Mouse (Mus musculus): ENCODE measurements around the gene Capn8. TPM values are rescaled to one million over a fixed set of nuclear protein-coding genes. Genes with fewer than 3 reads are reported as not detected.

The Capn8 gene
- polyA plus RNA-seq, 1 experiment from 2014 or later = not detected

DNA sequence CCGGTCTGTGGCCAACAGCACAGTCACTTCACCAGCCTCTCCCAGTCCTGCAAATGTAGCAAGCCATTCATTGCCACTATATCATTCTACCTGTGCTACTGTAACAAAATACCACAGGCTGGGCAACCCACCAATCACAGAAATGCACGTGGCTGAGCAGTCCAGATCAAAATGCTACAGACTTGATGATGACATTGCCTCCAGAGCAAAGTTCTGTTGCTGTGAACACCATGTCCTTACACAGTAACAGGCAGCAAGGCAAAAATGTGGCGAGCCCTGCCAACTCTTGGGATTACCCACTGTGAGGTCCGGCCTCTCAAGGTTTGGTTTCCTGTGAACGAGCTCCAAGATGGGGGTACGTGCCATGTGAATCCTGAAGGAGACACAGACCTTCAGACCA is 19.4 kb downstream of the Capn8 start:
- 90% methylated on average over 6 of the region's 6 CpGs for WGBS
- H3K4me2 ChIP-seq (ENCODE audit: low read length) = no peak overlapping the region
- H3K4me3 ChIP-seq (replicated peaks; ENCODE audit: low read depth, low read length) = no peak overlapping the region
- no peak overlapping the region for H3K27ac ChIP-seq (replicated peaks; ENCODE audit: low read depth, low read length)
- H3K4me1 ChIP-seq (ENCODE audit: control insufficient read depth, insufficient read depth, low read length) = peaks cover 7% of the 10 kb centered on the region; the same call in 1 of the 2 replicates
- no peak for ATAC-seq (ENCODE audit: low FRiP score, low TSS enrichment)
- DNase-seq = no peak
- no peak overlapping the region for H3K9ac ChIP-seq (replicated peaks; ENCODE audit: low read length)
- H3K27me3 ChIP-seq (ENCODE audit: control insufficient read depth, insufficient read depth, low read length) = peaks cover 8% of the 10 kb centered on the region; the same call in 1 of the 2 replicates
- no peaks in the 10 kb centered on the region for H3K36me3 ChIP-seq (ENCODE audit: control insufficient read depth, insufficient read depth, low read length)
- no peaks in the 10 kb centered on the region for H3K9me3 ChIP-seq (ENCODE audit: control insufficient read depth, low read length)

DNA sequence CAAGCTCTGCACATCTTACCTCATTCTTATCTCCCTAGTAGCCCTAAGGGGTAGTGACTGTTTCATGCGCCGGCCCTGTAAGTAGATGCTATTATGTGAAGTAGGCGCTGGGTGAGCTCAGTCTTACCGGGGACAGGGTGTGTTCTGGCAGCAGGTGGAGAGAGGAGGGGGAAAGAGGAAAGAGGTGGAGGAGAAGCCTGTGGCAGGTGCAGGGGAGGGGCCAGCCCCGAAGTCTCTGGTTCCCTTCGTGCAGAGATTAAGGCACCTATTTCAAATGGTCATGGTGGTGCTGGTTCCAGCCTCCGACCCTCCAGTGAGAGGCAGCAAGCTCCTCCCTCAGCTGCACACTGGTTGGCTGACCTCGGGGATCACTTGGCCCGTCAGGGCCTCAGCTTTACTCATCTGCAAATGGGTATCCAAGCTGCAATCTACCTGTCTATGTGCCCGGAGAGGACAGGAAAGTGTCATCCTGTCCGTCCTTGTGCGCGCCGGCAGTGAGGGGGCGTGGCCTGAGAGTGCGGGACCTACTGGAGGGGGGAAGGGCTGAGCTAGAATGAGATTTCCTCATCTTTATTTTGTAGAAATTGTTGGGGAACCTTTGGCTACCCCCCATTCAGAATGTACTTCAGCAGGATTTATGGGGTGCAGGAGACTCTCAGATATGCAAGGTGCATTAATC is 20.5 kb downstream of the Capn8 start:
- Histone ChIP-seq H3K27ac (replicated peaks; ENCODE audit: low read depth, low read length) (no peak overlapping the region), H3K27me3 (ENCODE audit: control insufficient read depth, insufficient read depth, low read length) (peaks cover 8% of the 10 kb centered on the region; the same call in 1 of the 2 replicates), H3K9ac (replicated peaks; ENCODE audit: low read length) (0 out of 2 replicates have a peak overlapping the region, but pooled peaks have one; percentile 6), H3K4me3 (replicated peaks; ENCODE audit: low read depth, low read length) (no peak overlapping the region), H3K4me1 (ENCODE audit: control insufficient read depth, insufficient read depth, low read length) (peaks cover 4% of the 10 kb centered on the region; the same call in 1 of the 2 replicates), H3K9me3 (ENCODE audit: control insufficient read depth, low read length) (no peaks in the 10 kb centered on the region), H3K4me2 (ENCODE audit: low read length) (peak overlapping the region; percentile 41), H3K36me3 (ENCODE audit: control insufficient read depth, insufficient read depth, low read length) (no peaks in the 10 kb centered on the region)
- 24% methylated on average over 16 of the region's 16 CpGs for WGBS
- no peak for DNase-seq
- ATAC-seq (ENCODE audit: low FRiP score, low TSS enrichment) = no peak

DNA sequence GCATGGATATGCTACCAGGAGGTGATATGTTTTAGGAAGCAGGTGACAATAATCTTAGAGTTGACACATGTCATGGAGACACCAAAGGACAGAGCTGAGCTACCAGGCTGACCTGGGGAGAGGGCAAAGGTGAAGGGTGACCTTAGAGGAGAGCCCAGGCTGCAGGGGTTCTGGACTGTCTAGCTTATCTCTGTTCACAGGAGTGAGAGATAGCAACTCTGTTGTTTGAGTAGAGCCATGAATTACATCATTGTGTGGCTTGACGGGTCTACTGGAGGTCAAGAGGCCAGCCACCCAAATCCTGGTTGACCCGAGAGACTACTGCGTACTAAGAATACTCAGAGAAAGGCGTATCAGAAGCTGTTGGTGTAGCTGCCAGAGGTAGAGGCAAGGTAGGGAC is 22.9 kb downstream of the Capn8 start:
- Histone ChIP-seq H3K9me3 (ENCODE audit: control insufficient read depth, low read length) (no peaks in the 10 kb centered on the region), H3K4me1 (ENCODE audit: control insufficient read depth, insufficient read depth, low read length) (peaks cover 4% of the 10 kb centered on the region; the same call in 1 of the 2 replicates), H3K9ac (replicated peaks; ENCODE audit: low read length) (no peak overlapping the region), H3K36me3 (ENCODE audit: control insufficient read depth, insufficient read depth, low read length) (no peaks in the 10 kb centered on the region), H3K4me2 (ENCODE audit: low read length) (no peak overlapping the region), H3K4me3 (replicated peaks; ENCODE audit: low read depth, low read length) (no peak overlapping the region), H3K27me3 (ENCODE audit: control insufficient read depth, insufficient read depth, low read length) (peaks cover 8% of the 10 kb centered on the region; the same call in 1 of the 2 replicates), H3K27ac (replicated peaks; ENCODE audit: low read depth, low read length) (no peak overlapping the region)
- 81% methylated on average over 4 of the region's 4 CpGs for whole genome bisulfite sequencing
- ATAC-seq (ENCODE audit: low FRiP score, low TSS enrichment) (no peak), DNase-seq (no peak)

DNA sequence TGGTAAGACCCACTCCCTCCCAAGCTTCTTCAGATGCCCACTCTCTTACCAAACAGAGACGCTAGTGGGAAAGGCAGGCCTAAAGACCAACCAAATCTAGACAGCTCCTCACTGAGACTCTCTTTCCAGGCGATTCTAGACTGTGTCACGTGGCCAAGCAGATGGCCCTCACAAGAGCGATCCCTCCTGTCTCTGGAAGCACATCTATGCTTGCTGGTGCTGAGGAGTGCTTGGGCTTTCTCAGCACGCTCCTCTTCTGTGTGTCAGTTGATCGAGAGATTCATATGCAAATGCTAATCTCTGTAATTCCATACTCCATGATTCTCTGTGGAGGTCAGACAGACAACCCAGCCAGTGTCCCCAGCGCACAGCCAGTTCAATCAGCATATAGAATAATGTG is 26.7 kb downstream of the Capn8 start:
- H3K36me3 ChIP-seq (ENCODE audit: control insufficient read depth, insufficient read depth, low read length) = no peaks in the 10 kb centered on the region
- H3K27me3 ChIP-seq (ENCODE audit: control insufficient read depth, insufficient read depth, low read length) = peaks cover 1% of the 10 kb centered on the region; the same call in 1 of the 2 replicates
- no peak overlapping the region for H3K9ac ChIP-seq (replicated peaks; ENCODE audit: low read length)
- DNase-seq (no peak), ATAC-seq (ENCODE audit: low FRiP score, low TSS enrichment) (no peak)
- no peak overlapping the region for H3K27ac ChIP-seq (replicated peaks; ENCODE audit: low read depth, low read length)
- H3K4me2 ChIP-seq (ENCODE audit: low read length) = no peak overlapping the region
- no peak overlapping the region for H3K4me3 ChIP-seq (replicated peaks; ENCODE audit: low read depth, low read length)
- WGBS = 24% methylated on average over 7 of the region's 7 CpGs
- no peaks in the 10 kb centered on the region for H3K9me3 ChIP-seq (ENCODE audit: control insufficient read depth, low read length)
- H3K4me1 ChIP-seq (ENCODE audit: control insufficient read depth, insufficient read depth, low read length) = no peaks in the 10 kb centered on the region

DNA sequence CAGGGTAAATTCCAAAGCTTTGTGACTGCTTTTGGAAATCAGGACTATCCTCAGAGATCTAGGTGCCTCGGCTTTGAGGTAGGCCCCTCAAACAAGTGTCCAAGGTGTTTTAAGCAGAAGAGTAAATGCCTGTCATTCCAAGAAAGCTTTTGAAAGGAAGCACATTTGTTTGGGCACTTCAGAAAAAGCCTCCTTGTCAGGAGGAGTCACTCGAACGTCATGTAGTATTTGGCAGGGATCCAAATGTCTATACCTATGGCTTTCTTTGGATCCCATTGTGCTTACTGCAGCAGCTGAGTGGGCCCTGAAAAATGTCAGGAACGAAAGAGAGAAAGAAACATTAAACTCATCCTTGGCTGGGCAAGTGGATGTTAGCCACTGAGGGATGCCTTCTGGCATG is 27.6 kb downstream of the Capn8 start:
- DNase-seq (no peak), ATAC-seq (ENCODE audit: low FRiP score, low TSS enrichment) (no peak)
- H3K4me2 ChIP-seq (ENCODE audit: low read length) = no peak overlapping the region
- WGBS = 54% methylated on average over 4 of the region's 4 CpGs
- no peaks in the 10 kb centered on the region for H3K27me3 ChIP-seq (ENCODE audit: control insufficient read depth, insufficient read depth, low read length)
- no peaks in the 10 kb centered on the region for H3K4me1 ChIP-seq (ENCODE audit: control insufficient read depth, insufficient read depth, low read length)
- no peaks in the 10 kb centered on the region for H3K36me3 ChIP-seq (ENCODE audit: control insufficient read depth, insufficient read depth, low read length)
- no peak overlapping the region for H3K9ac ChIP-seq (replicated peaks; ENCODE audit: low read length)
- H3K27ac ChIP-seq (replicated peaks; ENCODE audit: low read depth, low read length) = no peak overlapping the region
- H3K9me3 ChIP-seq (ENCODE audit: control insufficient read depth, low read length) = no peaks in the 10 kb centered on the region
- H3K4me3 ChIP-seq (replicated peaks; ENCODE audit: low read depth, low read length) = no peak overlapping the region

DNA sequence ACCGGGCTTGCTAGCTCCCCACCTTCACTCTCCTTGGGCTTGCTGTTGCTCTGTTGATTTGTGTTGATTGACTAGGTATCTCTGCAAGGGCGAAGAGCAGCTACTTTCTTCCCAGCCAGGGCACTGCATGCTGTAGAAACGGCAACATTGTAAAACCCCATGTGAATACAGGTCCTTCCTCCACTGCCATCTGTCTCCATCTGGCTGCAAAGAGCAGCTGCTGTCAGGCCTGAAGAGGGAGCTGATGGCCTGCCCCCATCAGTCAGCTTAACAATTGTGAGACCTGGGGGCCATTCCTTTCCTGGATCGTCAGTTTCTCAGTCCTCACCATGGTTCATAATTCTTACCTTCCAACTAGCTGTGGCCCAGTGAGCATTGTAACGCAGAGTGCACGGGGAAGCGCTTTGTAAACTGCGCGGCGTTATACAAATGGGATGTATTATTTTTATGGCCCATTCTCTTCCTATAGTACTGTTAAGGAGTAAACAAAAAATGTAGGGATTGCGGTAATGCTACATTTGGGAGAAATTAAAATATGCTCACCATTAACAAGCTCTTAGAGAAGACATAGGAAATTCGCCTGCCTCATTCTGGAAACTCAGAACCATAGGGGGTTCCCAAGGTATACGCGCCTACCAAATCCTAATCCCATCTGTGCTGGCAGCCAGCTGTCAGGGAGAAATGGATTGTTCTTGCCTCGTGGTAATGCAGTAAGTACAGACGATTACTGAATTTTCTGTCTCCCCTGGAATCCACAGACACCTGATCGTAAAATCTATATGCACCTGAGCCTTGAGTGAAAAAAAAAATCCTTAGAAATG is 40.7 kb downstream of the Capn8 start:
- Histone ChIP-seq H3K27ac (replicated peaks; ENCODE audit: low read depth, low read length) (no peak overlapping the region), H3K4me1 (ENCODE audit: control insufficient read depth, insufficient read depth, low read length) (0 out of 2 replicates have a peak, but pooled peaks cover 7% of the 10 kb centered on the region), H3K9ac (replicated peaks; ENCODE audit: low read length) (no peak overlapping the region), H3K36me3 (ENCODE audit: control insufficient read depth, insufficient read depth, low read length) (no peaks in the 10 kb centered on the region), H3K27me3 (ENCODE audit: control insufficient read depth, insufficient read depth, low read length) (no peaks in the 10 kb centered on the region), H3K9me3 (ENCODE audit: control insufficient read depth, low read length) (no peaks in the 10 kb centered on the region), H3K4me3 (replicated peaks; ENCODE audit: low read depth, low read length) (no peak overlapping the region), H3K4me2 (ENCODE audit: low read length) (no peak overlapping the region)
- peak; percentile 27 for DNase-seq
- no peak for ATAC-seq (ENCODE audit: low FRiP score, low TSS enrichment)
- 64% methylated on average over 17 of the region's 17 CpGs for WGBS

DNA sequence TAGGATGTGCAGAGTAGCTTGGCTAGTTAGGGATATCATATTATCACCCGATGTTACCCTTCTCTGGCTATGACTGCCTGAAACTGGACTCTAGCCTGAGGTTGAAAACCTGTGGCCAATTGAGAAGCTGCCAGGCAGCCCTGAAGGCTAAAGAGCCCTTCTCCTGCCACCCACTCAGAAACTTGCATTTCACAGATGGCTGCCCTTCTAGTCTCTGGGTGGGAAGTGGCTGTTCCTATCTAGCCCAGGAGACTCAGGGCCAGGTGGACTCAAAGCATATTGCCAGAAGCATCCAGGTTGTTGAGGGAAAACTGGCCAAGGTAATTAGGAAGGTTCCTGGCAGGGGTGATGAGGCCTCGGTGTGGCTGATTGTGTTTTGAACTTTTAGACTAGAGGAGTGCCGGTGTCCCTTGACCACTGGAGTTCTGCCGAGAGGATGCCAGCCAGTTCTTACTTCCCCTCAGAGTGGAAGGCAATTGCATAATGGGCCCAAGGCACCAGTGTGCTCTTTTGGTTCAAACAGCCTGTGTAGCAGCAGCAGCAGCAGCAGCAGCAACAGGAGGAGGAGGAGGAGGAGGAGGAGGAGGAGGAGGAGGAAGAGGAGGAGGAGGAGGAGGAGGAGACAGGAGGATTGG is 45.0 kb downstream of the Capn8 start:
- no peaks in the 10 kb centered on the region for H3K27me3 ChIP-seq (ENCODE audit: control insufficient read depth, insufficient read depth, low read length)
- no peak overlapping the region for H3K27ac ChIP-seq (replicated peaks; ENCODE audit: low read depth, low read length)
- no peak for DNase-seq
- H3K36me3 ChIP-seq (ENCODE audit: control insufficient read depth, insufficient read depth, low read length) = no peaks in the 10 kb centered on the region
- WGBS = 83% methylated on average over 4 of the region's 4 CpGs
- no peaks in the 10 kb centered on the region for H3K9me3 ChIP-seq (ENCODE audit: control insufficient read depth, low read length)
- H3K4me3 ChIP-seq (replicated peaks; ENCODE audit: low read depth, low read length) = no peak overlapping the region
- ATAC-seq (ENCODE audit: low FRiP score, low TSS enrichment) = no peak
- H3K4me2 ChIP-seq (ENCODE audit: low read length) = no peak overlapping the region
- H3K9ac ChIP-seq (replicated peaks; ENCODE audit: low read length) = no peak overlapping the region
- H3K4me1 ChIP-seq (ENCODE audit: control insufficient read depth, insufficient read depth, low read length) = 0 out of 2 replicates have a peak, but pooled peaks cover 7% of the 10 kb centered on the region

DNA sequence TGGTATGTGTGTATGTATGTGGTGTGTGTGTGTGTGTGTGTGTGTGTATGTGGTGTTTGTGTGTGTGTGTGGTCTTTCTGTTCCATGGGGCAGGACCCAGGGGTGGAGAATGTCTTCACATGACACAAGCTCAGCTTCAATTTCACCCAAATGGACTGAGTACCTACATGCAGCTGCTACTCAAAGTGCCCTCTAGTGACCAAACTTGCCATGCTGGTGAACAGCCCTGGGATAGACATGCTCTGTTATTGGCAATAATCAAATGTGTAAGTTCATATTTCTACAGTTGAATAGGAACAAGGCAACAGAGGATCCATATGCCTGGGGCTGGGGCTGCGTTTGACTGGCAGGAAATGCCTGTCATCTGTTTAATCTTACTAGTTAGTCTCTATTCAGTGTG is 50.7 kb downstream of the Capn8 start:
- no peaks in the 10 kb centered on the region for H3K36me3 ChIP-seq (ENCODE audit: control insufficient read depth, insufficient read depth, low read length)
- DNase-seq = peak; percentile 30
- ATAC-seq (ENCODE audit: low FRiP score, low TSS enrichment) = no peak
- no peak overlapping the region for H3K27ac ChIP-seq (replicated peaks; ENCODE audit: low read depth, low read length)
- WGBS = 46% methylated on average over 1 of the region's 1 CpGs
- no peaks in the 10 kb centered on the region for H3K9me3 ChIP-seq (ENCODE audit: control insufficient read depth, low read length)
- peaks cover 13% of the 10 kb centered on the region; the same call in 1 of the 2 replicates for H3K4me1 ChIP-seq (ENCODE audit: control insufficient read depth, insufficient read depth, low read length)
- H3K9ac ChIP-seq (replicated peaks; ENCODE audit: low read length) = no peak overlapping the region
- H3K27me3 ChIP-seq (ENCODE audit: control insufficient read depth, insufficient read depth, low read length) = no peaks in the 10 kb centered on the region
- no peak overlapping the region for H3K4me2 ChIP-seq (ENCODE audit: low read length)
- H3K4me3 ChIP-seq (replicated peaks; ENCODE audit: low read depth, low read length) = no peak overlapping the region
